Mouse (Mus musculus): Measurements from ENCODE around the gene Prf1.

GRCm38 (mm10) chr10:61324717-61325116 is 27.1 kb downstream of the Prf1 start:
- TF ChIP-seq ZNF384 (IDR thresholded peaks at IDR 0.05; ENCODE audit: low read depth, low read length), result no peak
- no peak for TF ChIP-seq MAFK (IDR thresholded peaks at IDR 0.05; ENCODE audit: insufficient read depth, low read depth, low read length)
- TF ChIP-seq ZC3H11A (IDR thresholded peaks at IDR 0.05; ENCODE audit: borderline replicate concordance, low read depth, low read length), result no peak
